Mouse (Mus musculus) urinary bladder, postnatal 14 days (tissue): ENCODE data around the gene Tango2.

Experiments used
- DNase-seq: peaks from one replicate; pipeline ENCODE4 v3.0.0; 2021; ENCODE audit warnings: low spot score

Tango2 gene

GRCm38 (mm10) chr16:18253866-18254265, 94.0 kb downstream of the Tango2 start:
- no peak for DNase-seq

GRCm38 (mm10) chr16:18252736-18253135, 95.2 kb downstream of the Tango2 start:
- no peak for DNase-seq

DNA sequence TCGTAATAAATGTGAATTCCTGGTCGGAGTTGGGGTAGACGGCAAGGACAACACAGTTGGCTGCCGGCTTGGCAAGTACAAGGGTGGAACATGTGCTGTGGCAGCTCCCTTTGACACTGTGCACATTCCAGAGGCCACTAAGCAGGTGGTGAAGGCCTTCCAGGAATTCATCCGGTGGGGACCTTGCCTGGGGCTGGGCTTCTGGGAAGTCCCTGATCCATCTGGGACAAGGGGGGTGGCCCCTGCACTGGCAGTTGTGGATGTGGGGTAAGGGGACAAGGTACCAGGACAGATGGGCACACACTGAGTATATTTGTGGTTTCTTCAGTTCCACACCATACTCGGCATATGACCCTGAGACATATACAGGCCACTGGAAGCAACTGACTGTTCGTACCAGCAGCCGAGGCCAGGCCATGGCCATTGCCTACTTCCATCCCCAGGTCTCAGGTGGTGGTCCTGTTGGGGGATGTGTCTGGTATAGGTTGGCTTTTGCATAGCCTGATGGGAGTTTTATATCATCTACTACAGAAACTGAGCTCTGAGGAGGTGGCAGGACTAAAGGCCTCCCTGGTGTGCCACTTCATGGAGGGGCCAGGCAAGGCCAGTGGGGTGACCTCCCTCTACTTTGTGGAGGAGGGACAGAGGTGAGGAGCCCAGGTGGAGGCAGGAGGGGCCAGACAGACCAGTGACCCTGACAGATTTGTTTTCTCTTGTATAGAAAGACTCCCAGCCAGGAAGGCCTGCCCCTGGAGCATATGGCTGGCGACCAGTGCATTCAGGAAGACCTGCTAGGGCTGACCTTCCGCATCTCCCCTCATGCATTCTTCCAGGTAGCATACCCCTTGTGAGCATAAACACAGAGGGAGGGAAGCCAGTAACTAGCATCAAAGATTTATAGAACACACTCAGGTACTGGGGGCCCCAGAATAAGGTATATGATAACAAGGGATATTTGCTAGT, 96.8 kb downstream of the Tango2 start:
- no peak for DNase-seq
